Mouse (Mus musculus) heart, embryonic 14.5 days (tissue): ENCODE results near the gene Fam213b. TPM values are rescaled to one million over a fixed set of nuclear protein-coding genes. Genes with fewer than 3 reads are reported as not detected.
A peak's percentile ranks its signal among the peaks of the same experiment; 100 is the strongest.

Experiments
- ATAC-seq: fragments of 200-750 bp; cut with Nextera tagmentation; 2 replicates; pipeline ENCODE4 v1.8.0; 2017; ENCODE audit warnings: low read depth, moderate TSS enrichment; ENCODE audit not compliant: insufficient number of reproducible peaks, insufficient read depth, low FRiP score
- H3K27ac ChIP-seq, 2 experiments: fragments of 200-500 bp in 1 of 2; fragments of 300-500 bp in 1 of 2; sonication (generic) in 1 of 2; replicated peaks in 1 of 2; 2 replicates each; pipeline ENCODE4 v1.5.1; 2012 to 2014; ENCODE audit warnings: low read depth in 2 of 2, low read length in 2 of 2, control low read depth in 1 of 2, mild to moderate bottlenecking in 1 of 2, mixed read lengths in 1 of 2; ENCODE audit not compliant: control insufficient read depth in 1 of 2, insufficient read depth in 1 of 2
- H3K27me3 ChIP-seq: fragments of 300-500 bp; sonication (generic); 2 replicates; pipeline ENCODE4 v1.6.1; 2014; ENCODE audit warnings: mild to moderate bottlenecking, low read length, control low read depth; ENCODE audit not compliant: control insufficient read depth, insufficient read depth
- H3K36me3 ChIP-seq: fragments of 300-500 bp; sonication (generic); 2 replicates; pipeline ENCODE4 v1.6.1; 2014; ENCODE audit warnings: mild to moderate bottlenecking, control low read depth, low read length, mixed read lengths; ENCODE audit not compliant: control insufficient read depth, insufficient read depth
- H3K4me1 ChIP-seq, 2 experiments: fragments of 200-500 bp in 1 of 2; fragments of 300-500 bp in 1 of 2; sonication (generic) in 1 of 2; 2 replicates each; pipeline ENCODE4 v1.6.1; 2012 to 2014; ENCODE audit warnings: low read length in 2 of 2, control low read depth in 1 of 2, mixed read lengths in 1 of 2; ENCODE audit not compliant: control insufficient read depth in 2 of 2, insufficient read depth in 2 of 2
- H3K4me2 ChIP-seq: fragments of 300-500 bp; sonication (generic); 2 replicates; pipeline ENCODE4 v1.6.1; 2014; ENCODE audit warnings: mild to moderate bottlenecking, low read length
- H3K4me3 ChIP-seq, 2 experiments: fragments of 200-500 bp in 1 of 2; fragments of 300-500 bp in 1 of 2; sonication (generic) in 1 of 2; 2 replicates each; pipeline ENCODE4 v1.5.1; 2012 to 2014; ENCODE audit warnings: low read length in 2 of 2, mild to moderate bottlenecking in 2 of 2, control low read depth in 1 of 2, low read depth in 1 of 2, moderate library complexity in 1 of 2; ENCODE audit not compliant: control insufficient read depth in 1 of 2, insufficient read depth in 1 of 2
- H3K9ac ChIP-seq: fragments of 300-500 bp; sonication (generic); 2 replicates; pipeline ENCODE4 v1.6.1; 2014; ENCODE audit warnings: mild to moderate bottlenecking, low read length
- H3K9me3 ChIP-seq: fragments of 300-500 bp; sonication (generic); 2 replicates; pipeline ENCODE4 v1.6.1; 2016; ENCODE audit warnings: low read length, control low read depth; ENCODE audit not compliant: control insufficient read depth
- WGBS: fragments of 180-500 bp; shearing (Covaris S2); extraction: QIAGEN DNeasy Blood & Tissue Kit; methylation state at CpG from one replicate; pipeline ENCODE4 v1.1.7; 2014; 5-methylcytosine and 5-hydroxymethylcytosine counted together
- polyA plus RNA-seq: library from polyadenylated mRNA; unstranded; fragments of >200 nt; fragmentation: Nextera tagmentation; extraction: Ambion mirVana; gene quantifications from 2 replicates; pipeline ENCODE4 v1.2.1, GENCODE M21; 2014

Fam213b gene
- polyA plus RNA-seq, 1 experiment from 2014 or later, result 56.8 TPM

DNA sequence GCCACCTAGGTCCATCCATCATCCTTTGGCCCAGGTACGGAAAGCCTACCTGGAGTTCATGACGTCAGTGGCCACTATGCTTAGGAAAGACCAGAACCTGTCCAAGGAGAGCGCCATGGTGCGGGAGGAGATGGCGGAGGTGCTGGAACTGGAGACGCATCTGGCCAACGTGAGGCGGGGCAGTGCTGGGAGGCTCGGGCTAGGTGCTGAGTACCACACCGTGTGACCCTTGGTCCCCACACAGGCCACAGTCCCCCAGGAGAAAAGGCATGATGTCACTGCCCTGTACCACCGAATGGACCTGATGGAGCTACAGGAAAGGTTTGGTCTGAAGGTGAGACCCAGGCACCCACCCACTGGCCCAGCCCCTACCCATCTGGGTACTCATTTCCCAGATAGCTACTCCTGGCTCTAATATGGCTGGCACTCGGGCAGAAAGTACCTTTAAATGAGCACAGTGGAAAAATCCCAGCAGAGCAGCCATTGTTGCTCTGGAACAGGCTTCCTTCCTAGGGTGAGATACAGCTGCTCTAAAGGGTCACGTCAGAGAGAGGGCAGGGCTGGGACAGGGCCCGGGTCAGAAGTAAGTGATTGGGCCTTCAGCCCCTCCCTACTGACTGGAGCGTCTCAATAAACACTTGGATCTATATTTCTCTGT is 11.2 kb downstream of the Fam213b start:
- Histone ChIP-seq H3K4me2 (no peak overlapping the region), H3K27me3 (no peaks in the 10 kb centered on the region), H3K9ac (no peak overlapping the region), H3K36me3 (no peaks in the 10 kb centered on the region), H3K4me3 (no peak overlapping the region), H3K4me1 (no peaks in the 10 kb centered on the region), H3K9me3 (no peaks in the 10 kb centered on the region), H3K27ac (no peak overlapping the region)
- 77% methylated on average over 15 of the region's 15 CpGs for WGBS
- no peak for ATAC-seq

DNA sequence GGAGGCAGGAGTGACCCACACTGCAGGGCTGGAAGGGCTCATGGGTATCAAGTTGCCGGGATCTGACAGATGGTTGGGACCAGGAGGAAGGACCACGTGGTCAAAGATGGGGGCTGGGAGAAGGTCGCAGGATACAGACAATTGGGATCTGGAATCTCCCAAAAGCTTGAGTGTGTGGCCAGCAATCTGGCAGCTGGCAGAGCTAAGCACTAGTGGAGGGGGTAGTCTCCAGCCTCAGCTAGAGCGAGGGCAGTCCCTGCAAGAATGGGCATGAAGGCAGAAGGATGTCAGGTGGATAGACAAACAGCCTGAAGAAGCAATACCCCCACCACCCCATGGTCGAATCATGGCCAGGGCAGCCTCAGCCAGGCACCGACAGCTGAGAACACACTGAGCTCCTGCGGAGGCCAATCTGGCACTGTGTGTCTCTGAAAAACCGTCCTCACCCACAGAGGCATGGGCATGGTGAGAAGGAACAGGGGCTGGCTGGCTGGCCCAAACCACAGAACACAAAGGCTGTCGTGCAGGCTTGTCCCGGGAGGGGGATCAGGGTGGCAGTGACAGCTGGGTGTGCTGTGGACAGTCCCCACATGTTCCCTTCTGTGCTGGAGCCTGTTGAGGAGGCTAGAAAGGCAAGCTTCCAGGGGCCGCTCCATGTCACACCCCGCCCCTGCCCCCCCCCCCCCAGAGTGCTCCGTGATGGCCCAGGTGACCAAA is 11.9 kb downstream of the Fam213b start:
- Histone ChIP-seq H3K9ac (no peak overlapping the region), H3K27me3 (no peaks in the 10 kb centered on the region), H3K4me3 (no peak overlapping the region), H3K4me2 (no peak overlapping the region), H3K36me3 (no peaks in the 10 kb centered on the region), H3K9me3 (no peaks in the 10 kb centered on the region), H3K27ac (no peak overlapping the region), H3K4me1 (peaks cover under 1 to 6% of the 10 kb centered on the region in 2 experiments; a peak in 3 of 4 replicates)
- 76% methylated on average over 13 of the region's 13 CpGs for whole genome bisulfite sequencing
- ATAC-seq, result no peak

DNA sequence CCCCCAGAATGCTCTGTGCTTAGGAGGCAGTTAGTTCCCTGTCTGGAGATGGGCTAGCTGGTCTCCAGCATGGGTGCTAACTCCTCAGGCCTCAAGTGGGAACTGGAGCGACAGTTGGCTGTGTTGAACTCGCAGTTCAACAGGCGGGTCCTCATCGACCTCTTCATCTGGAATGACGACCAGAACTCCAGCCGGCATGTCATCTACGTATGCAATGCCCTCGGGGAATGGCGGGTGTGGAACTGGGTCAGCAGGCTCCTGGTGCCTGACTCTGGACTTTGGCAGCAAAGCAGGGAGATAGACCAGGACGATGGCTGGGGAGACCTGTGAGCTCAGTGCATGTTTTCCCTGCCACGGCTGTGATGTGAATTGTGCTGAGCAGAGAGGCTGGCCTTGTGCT is 13.5 kb downstream of the Fam213b start:
- ATAC-seq, result no peak
- no peaks in the 10 kb centered on the region for H3K36me3 ChIP-seq
- H3K9ac ChIP-seq, result no peak overlapping the region
- peaks cover 14 to 21% of the 10 kb centered on the region in 2 experiments for H3K4me1 ChIP-seq
- H3K27me3 ChIP-seq, result no peaks in the 10 kb centered on the region
- no peak overlapping the region for H3K4me2 ChIP-seq
- H3K27ac ChIP-seq, result no peak overlapping the region
- no peaks in the 10 kb centered on the region for H3K9me3 ChIP-seq
- 74% methylated on average over 11 of the region's 11 CpGs for WGBS
- no peak overlapping the region for H3K4me3 ChIP-seq

DNA sequence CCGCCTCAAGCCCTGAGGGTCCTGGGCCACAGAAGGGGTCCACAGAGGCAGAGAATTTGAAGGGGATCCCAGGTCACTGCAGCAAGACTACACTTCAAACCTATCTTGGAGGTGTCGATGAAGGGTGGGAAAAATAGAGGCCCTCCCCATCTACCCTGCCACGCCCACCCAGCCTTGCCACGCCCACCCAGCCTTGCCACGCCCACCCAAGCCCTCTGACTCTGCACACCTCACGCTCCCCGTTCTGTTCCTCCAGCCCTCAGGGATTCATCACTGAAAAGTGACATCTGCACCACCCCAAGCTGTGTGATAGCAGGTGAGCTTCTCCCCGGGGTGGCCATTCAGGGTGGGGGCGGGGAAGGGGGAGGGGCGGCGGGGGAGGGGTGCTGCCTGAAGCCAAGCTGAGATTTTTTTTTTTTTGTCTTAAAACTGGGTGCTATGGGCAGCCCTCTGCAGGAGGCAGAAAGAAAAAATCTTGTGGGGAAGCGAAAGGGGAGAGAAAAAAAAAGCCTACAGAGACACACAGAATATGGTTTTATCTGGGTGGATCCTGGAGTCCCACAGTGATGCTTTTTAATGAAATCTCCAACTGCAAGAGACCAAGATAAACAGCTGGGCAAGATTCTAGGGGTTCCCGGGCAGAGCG is 16.8 kb downstream of the Fam213b start:
- Histone ChIP-seq H3K36me3 (no peaks in the 10 kb centered on the region), H3K27ac (0 out of 4 replicates have a peak overlapping the region, but pooled peaks of 1 of the 2 experiments have one; percentile 19), H3K9me3 (no peaks in the 10 kb centered on the region), H3K4me1 (peaks cover 26 to 36% of the 10 kb centered on the region in 2 experiments), H3K27me3 (no peaks in the 10 kb centered on the region), H3K9ac (no peak overlapping the region), H3K4me3 (no peak overlapping the region), H3K4me2 (no peak overlapping the region)
- 27% methylated on average over 14 of the region's 14 CpGs for WGBS
- no peak for ATAC-seq

DNA sequence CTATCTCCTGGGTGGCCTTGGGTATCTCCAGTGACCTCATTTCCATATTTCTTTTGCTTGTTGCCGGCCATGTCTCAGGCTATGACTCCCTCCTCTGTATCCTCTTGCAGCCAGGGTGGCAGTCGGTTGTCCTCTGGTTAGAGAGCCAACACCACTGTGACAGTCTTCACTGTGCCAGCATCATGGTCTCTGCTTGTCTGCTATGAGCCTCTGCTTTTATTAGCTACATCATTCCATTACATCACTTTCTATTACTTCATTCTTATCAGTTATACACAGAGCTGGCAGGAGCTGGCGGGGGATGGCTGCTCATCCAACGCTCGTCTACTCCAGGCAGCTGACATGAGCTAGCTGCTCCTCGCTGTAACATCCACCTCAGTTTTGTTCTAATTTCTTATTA is 18.2 kb downstream of the Fam213b start:
- 15% methylated on average over 6 of the region's 6 CpGs for WGBS
- H3K4me1 ChIP-seq, result peaks cover 26 to 36% of the 10 kb centered on the region in 2 experiments
- H3K4me2 ChIP-seq, result peak overlapping the region; percentile 27; the same call in 1 of the 2 replicates
- no peaks in the 10 kb centered on the region for H3K9me3 ChIP-seq
- peak overlapping the region; percentile 76 to 84 for H3K27ac ChIP-seq
- peak overlapping the region; percentile 26 for H3K9ac ChIP-seq
- ATAC-seq, result peak; percentile 45
- no peaks in the 10 kb centered on the region for H3K27me3 ChIP-seq
- no peak overlapping the region for H3K4me3 ChIP-seq
- no peaks in the 10 kb centered on the region for H3K36me3 ChIP-seq

GRCm38 (mm10) chr4:154877864-154878548 is 20.9 kb downstream of the Fam213b start:
- H3K27me3 ChIP-seq, result no peaks in the 10 kb centered on the region
- H3K4me2 ChIP-seq, result peak overlapping the region; percentile 66
- H3K4me3 ChIP-seq, result peak overlapping the region; percentile 39 to 43
- H3K36me3 ChIP-seq, result no peaks in the 10 kb centered on the region
- peak overlapping the region; percentile 60 for H3K9ac ChIP-seq
- peak; percentile 93 for ATAC-seq
- 6% methylated on average over 18 of the region's 18 CpGs for WGBS
- no peaks in the 10 kb centered on the region for H3K9me3 ChIP-seq
- H3K4me1 ChIP-seq, result peaks cover 26 to 36% of the 10 kb centered on the region in 2 experiments
- peak overlapping the region; percentile 93 to 96 for H3K27ac ChIP-seq

- H3K27me3 ChIP-seq, result peaks cover 10% of the 10 kb centered on the region; the same call in 1 of the 2 replicates
- no peak overlapping the region for H3K27ac ChIP-seq
- H3K9me3 ChIP-seq, result no peaks in the 10 kb centered on the region
- no peak overlapping the region for H3K9ac ChIP-seq
- no peak overlapping the region for H3K4me2 ChIP-seq
- no peak for ATAC-seq
- H3K36me3 ChIP-seq, result no peaks in the 10 kb centered on the region
- peaks cover 0 to under 1% of the 10 kb centered on the region in 2 experiments; a peak in 3 of 4 replicates for H3K4me1 ChIP-seq
- 61% methylated on average over 6 of the region's 6 CpGs for WGBS
- no peak overlapping the region for H3K4me3 ChIP-seq
These were observed 25.7 kb downstream of the Fam213b start for GRCm38 (mm10) chr4:154873186-154873585.
